Mouse (Mus musculus) CH12.LX (cell line): ENCODE data around the gene Pbld1.

ENCODE experiments used
- CTCF ChIP-seq, 2 experiments: IDR thresholded peaks in 1 of 2; conservative IDR thresholded peaks in 1 of 2; 2 replicates each; pipeline ENCODE4 v1.5.1; 2011 to 2012; ENCODE audit warnings: low read depth in 2 of 2, low read length in 2 of 2, improper control_type of control experiment in 1 of 2, inconsistent platforms in 1 of 2, mild to moderate bottlenecking in 1 of 2, moderate library complexity in 1 of 2
- E2F4 ChIP-seq: IDR thresholded peaks from 2 replicates; pipeline ENCODE4 v1.6.1; 2011; ENCODE audit warnings: low read depth, low read length, improper control_type of control experiment; ENCODE audit not compliant: insufficient replicate concordance
- IRF4 ChIP-seq: IDR thresholded peaks from 2 replicates; pipeline ENCODE4 v1.6.1; 2014; ENCODE audit warnings: low read depth, mild to moderate bottlenecking, inconsistent platforms, low read length, improper control_type of control experiment
- MXI1 ChIP-seq: IDR thresholded peaks from 2 replicates; pipeline ENCODE4 v1.6.1; 2011; ENCODE audit warnings: mild to moderate bottlenecking, low read depth, low read length, improper control_type of control experiment
- RCOR1 ChIP-seq: conservative IDR thresholded peaks from 2 replicates; pipeline ENCODE4 v1.6.1; 2012; ENCODE audit warnings: low read depth, mild to moderate bottlenecking, inconsistent platforms, low read length, improper control_type of control experiment
- UBTF ChIP-seq: IDR thresholded peaks from 2 replicates; pipeline ENCODE4 v1.6.1; 2012; ENCODE audit warnings: low read depth, mild to moderate bottlenecking, inconsistent platforms, low read length, improper control_type of control experiment, moderate library complexity

GRCm38 (mm10) chr10:63064516-63064915 is 4.6 kb downstream of the Pbld1 start:
- no peak for TF ChIP-seq E2F4
- TF ChIP-seq MXI1, result no peak
- TF ChIP-seq CTCF (conservative IDR thresholded peaks at IDR 0.05 in 1 of 2, IDR thresholded peaks at IDR 0.05 in 1 of 2; ENCODE audit: low read depth in 2 of 2, low read length in 2 of 2), result no peak
- TF ChIP-seq UBTF, result no peak
- no peak for TF ChIP-seq RCOR1
- no peak for TF ChIP-seq IRF4
